Mouse (Mus musculus) hindbrain, postnatal 0 days (tissue): ENCODE measurements at regions not wholly inside any gene's neighbourhood (a gene's known extent, or its start where the extent isn't known, plus 50 kb on each side); places are given as distances from the start of the nearest gene placed in this dataset.

ENCODE experiments used
- ATAC-seq: fragments of 200-750 bp; cut with Nextera tagmentation; 2 replicates; pipeline ENCODE4 v1.8.0; 2017; ENCODE audit warnings: mild to moderate bottlenecking, moderate TSS enrichment, moderate library complexity
- DNase-seq: peaks from one replicate; pipeline ENCODE4 v3.0.0-alpha.2; 2015; ENCODE audit warnings: low spot score
- H3K27ac ChIP-seq: fragments of 300-500 bp; sonication (generic); 2 replicates; pipeline ENCODE4 v1.5.1; 2014; ENCODE audit warnings: mild to moderate bottlenecking
- H3K27me3 ChIP-seq: fragments of 300-500 bp; sonication (generic); 2 replicates; pipeline ENCODE4 v1.6.1; 2014; ENCODE audit warnings: low read length, mixed read lengths; ENCODE audit not compliant: insufficient read depth
- H3K36me3 ChIP-seq: fragments of 300-500 bp; sonication (generic); 2 replicates; pipeline ENCODE4 v1.6.1; 2014; ENCODE audit warnings: low read length, mixed read lengths; ENCODE audit not compliant: insufficient read depth
- H3K4me1 ChIP-seq: fragments of 300-500 bp; sonication (generic); 2 replicates; pipeline ENCODE4 v1.6.1; 2014; ENCODE audit warnings: antibody characterized with exemption, low read length, mixed read lengths; ENCODE audit not compliant: insufficient read depth
- H3K4me2 ChIP-seq: fragments of 300-500 bp; sonication (generic); 2 replicates; pipeline ENCODE4 v1.6.1; 2014; ENCODE audit warnings: low read depth, mild to moderate bottlenecking, low read length, moderate library complexity, mixed read lengths
- H3K4me3 ChIP-seq: fragments of 300-500 bp; sonication (generic); 2 replicates; pipeline ENCODE4 v1.5.1; 2014; ENCODE audit warnings: low read length
- H3K9ac ChIP-seq: fragments of 300-500 bp; sonication (generic); replicated peaks from 2 replicates; pipeline ENCODE4 v1.6.1; 2014; ENCODE audit warnings: mild to moderate bottlenecking, low read length, moderate library complexity, mixed read lengths
- H3K9me3 ChIP-seq: fragments of 300-500 bp; sonication (generic); 2 replicates; pipeline ENCODE4 v1.6.1; 2016; ENCODE audit warnings: low read length, mixed read lengths
- CTCF ChIP-seq: IDR thresholded peaks from 2 replicates; pipeline ENCODE4 v1.5.1; 2016; ENCODE audit warnings: antibody characterized with exemption, control low read depth, low read depth
- WGBS: fragments of 180-500 bp; shearing (Covaris S2); extraction: QIAGEN DNeasy Blood & Tissue Kit; methylation state at CpG from one replicate; pipeline ENCODE4 v1.1.7; 2014; 5-methylcytosine and 5-hydroxymethylcytosine counted together

DNA sequence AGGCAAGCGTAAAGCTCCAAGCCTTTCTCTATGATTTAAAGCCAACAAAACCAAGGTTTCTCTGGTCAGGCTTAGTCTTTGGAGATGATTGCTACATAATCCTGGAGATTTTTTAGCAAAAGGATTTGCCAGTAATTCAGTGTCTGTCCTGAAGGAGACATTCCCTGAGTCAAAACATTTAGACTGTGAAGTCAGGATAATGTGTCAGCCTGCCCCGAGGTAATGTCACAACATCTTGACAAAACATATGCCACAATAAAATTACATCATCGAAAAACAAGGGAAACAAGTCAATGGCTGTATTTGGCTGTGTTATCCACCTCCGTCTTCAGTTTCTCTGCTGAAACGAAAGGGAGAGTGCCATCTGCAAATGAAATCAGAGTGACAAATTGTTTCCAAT, 101.8 kb downstream of the Npy start:
- Histone ChIP-seq H3K4me3 (no peak overlapping the region), H3K4me2 (no peak overlapping the region), H3K9me3 (no peaks in the 10 kb centered on the region), H3K36me3 (no peaks in the 10 kb centered on the region), H3K27ac (no peak overlapping the region), H3K27me3 (no peaks in the 10 kb centered on the region), H3K9ac (no peak overlapping the region), H3K4me1 (no peaks in the 10 kb centered on the region)
- 75% methylated on average over 5 of the region's 5 CpGs for WGBS
- ATAC-seq (no peak), DNase-seq (no peak)
- no peak for TF ChIP-seq CTCF

DNA sequence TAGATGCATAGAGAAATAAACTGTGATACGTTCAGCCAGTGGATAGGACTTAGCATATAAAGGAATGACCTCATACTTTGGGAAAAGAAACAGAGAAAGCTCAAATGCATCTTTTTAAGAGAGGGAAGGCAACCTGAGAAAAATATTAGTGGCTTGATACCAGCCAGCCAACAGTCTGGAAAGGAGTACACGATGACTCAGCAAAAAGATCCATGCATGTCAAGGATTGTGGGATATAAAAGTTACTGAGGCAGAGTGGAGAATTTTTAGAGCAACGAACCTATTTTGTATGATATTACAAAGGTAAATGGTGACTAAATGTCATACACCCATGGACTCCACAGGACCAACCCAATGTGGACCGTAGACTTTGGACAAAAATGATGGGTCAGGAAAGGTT, 105.6 kb downstream of the Npy start:
- no peaks in the 10 kb centered on the region for H3K36me3 ChIP-seq
- no peak overlapping the region for H3K27ac ChIP-seq
- no peak overlapping the region for H3K4me2 ChIP-seq
- H3K27me3 ChIP-seq = no peaks in the 10 kb centered on the region
- no peak for DNase-seq
- TF ChIP-seq CTCF = no peak
- H3K4me3 ChIP-seq = no peak overlapping the region
- ATAC-seq = no peak
- H3K9ac ChIP-seq = no peak overlapping the region
- H3K9me3 ChIP-seq = no peaks in the 10 kb centered on the region
- H3K4me1 ChIP-seq = no peaks in the 10 kb centered on the region
- 80% methylated on average over 4 of the region's 4 CpGs for WGBS

DNA sequence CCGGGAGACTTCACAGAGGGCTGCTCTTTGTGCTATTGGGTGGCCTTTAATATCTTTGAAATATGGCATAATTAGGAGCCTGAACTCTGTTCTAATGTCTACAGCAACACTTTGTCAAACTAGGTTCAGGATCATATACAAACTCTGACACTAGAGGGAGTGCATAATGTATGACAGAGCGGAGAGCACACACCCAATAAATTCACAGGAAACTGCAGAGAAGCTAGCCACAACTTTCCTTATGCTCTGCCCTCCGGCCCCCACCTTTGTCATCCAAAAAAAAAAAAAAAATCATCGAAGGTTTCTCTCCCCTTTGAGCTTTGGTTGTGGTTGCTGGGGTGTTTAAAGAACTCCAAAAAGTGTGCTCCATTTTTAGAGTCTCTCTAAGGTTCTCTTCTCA, 107.6 kb downstream of the Npy start:
- Histone ChIP-seq H3K4me1 (no peaks in the 10 kb centered on the region), H3K4me3 (no peak overlapping the region), H3K27ac (no peak overlapping the region), H3K9me3 (no peaks in the 10 kb centered on the region), H3K9ac (no peak overlapping the region), H3K36me3 (no peaks in the 10 kb centered on the region), H3K4me2 (no peak overlapping the region), H3K27me3 (no peaks in the 10 kb centered on the region)
- TF ChIP-seq CTCF = peak; percentile 67
- 31% methylated on average over 4 of the region's 4 CpGs for WGBS
- ATAC-seq (peak; percentile 70), DNase-seq (peak; percentile 70)

GRCm38 (mm10) chr6:49943087-49943486, 120.6 kb downstream of the Npy start:
- no peak overlapping the region for H3K27ac ChIP-seq
- no peak for DNase-seq
- no peaks in the 10 kb centered on the region for H3K4me1 ChIP-seq
- WGBS = 69% methylated on average over 9 of the region's 9 CpGs
- no peak overlapping the region for H3K4me2 ChIP-seq
- no peak overlapping the region for H3K9ac ChIP-seq
- H3K27me3 ChIP-seq = no peaks in the 10 kb centered on the region
- no peaks in the 10 kb centered on the region for H3K9me3 ChIP-seq
- no peaks in the 10 kb centered on the region for H3K36me3 ChIP-seq
- H3K4me3 ChIP-seq = no peak overlapping the region
- ATAC-seq = no peak
- no peak for TF ChIP-seq CTCF

GRCm38 (mm10) chr6:49958891-49959290, 136.4 kb downstream of the Npy start:
- Histone ChIP-seq H3K27ac (no peak overlapping the region), H3K36me3 (no peaks in the 10 kb centered on the region), H3K4me1 (no peaks in the 10 kb centered on the region), H3K4me3 (no peak overlapping the region), H3K4me2 (no peak overlapping the region), H3K9me3 (no peaks in the 10 kb centered on the region), H3K9ac (no peak overlapping the region), H3K27me3 (no peaks in the 10 kb centered on the region)
- 88% methylated on average over 8 of the region's 8 CpGs for WGBS
- no peak for TF ChIP-seq CTCF
- DNase-seq (no peak), ATAC-seq (no peak)

- no peak for ATAC-seq
- H3K27ac ChIP-seq = no peak overlapping the region
- no peaks in the 10 kb centered on the region for H3K4me1 ChIP-seq
- no peaks in the 10 kb centered on the region for H3K27me3 ChIP-seq
- H3K36me3 ChIP-seq = no peaks in the 10 kb centered on the region
- 81% methylated on average over 4 of the region's 4 CpGs for WGBS
- H3K9ac ChIP-seq = no peak overlapping the region
- no peaks in the 10 kb centered on the region for H3K9me3 ChIP-seq
- TF ChIP-seq CTCF = no peak
- no peak for DNase-seq
- H3K4me3 ChIP-seq = no peak overlapping the region
- no peak overlapping the region for H3K4me2 ChIP-seq
Observed at GRCm38 (mm10) chr6:49961166-49961565, 138.7 kb downstream of the Npy start.

DNA sequence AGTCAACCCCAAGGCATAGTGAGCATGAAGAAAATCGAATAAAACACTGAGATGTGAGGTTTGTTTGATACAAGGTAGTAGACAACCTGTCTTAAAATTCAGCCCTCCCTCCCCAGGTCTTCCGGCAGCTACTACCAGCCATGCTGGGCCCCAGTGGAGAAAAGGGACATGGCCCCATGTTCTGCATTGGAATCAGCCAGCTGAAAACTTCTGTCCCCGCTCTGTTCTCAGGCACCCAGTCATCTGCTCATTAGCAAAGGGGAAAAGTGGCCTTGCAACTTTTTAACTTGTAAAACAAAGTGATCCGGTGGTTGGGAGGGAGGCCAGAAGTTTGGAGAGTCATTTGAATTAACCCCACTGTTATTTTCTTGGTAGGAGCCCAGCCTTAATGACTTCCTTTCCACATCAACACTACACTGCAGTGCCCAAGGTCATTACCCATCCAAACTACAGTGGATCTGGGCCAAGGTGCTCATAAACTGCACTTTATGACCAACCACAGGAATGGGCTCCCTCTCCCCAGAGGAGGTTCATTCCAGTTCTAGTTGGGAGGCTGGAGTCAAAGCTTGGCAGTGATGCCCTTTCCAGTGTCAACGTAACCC, 143.5 kb downstream of the Npy start:
- DNase-seq = no peak
- WGBS = 80% methylated on average over 5 of the region's 5 CpGs
- no peak overlapping the region for H3K4me2 ChIP-seq

More for the DNA sequence above, 143.5 kb downstream of the Npy start:
- H3K9ac ChIP-seq = no peak overlapping the region
- no peaks in the 10 kb centered on the region for H3K27me3 ChIP-seq
- no peaks in the 10 kb centered on the region for H3K36me3 ChIP-seq
- H3K27ac ChIP-seq = no peak overlapping the region
- no peaks in the 10 kb centered on the region for H3K9me3 ChIP-seq
- H3K4me3 ChIP-seq = no peak overlapping the region
- no peak for ATAC-seq
- no peaks in the 10 kb centered on the region for H3K4me1 ChIP-seq
- no peak for TF ChIP-seq CTCF
